Mouse (Mus musculus) urinary bladder, adult 18-20 months (tissue): ENCODE data around the gene Cnfn.
"Not testable (repeated sequence)": the region's sequence is repeated elsewhere in the genome, so short reads cannot be mapped to it uniquely, and the experiment has no call there.

Experiments used
- DNase-seq, 2 experiments: peaks; one replicate each; pipeline ENCODE4 v3.0.0; 2022; ENCODE audit warnings: low spot score in 2 of 2, mixed read lengths in 2 of 2

Cnfn gene

GRCm38 (mm10) chr7:25365937-25366625 is 3.4 kb downstream of the Cnfn start:
- no peak for DNase-seq

GRCm38 (mm10) chr7:25363632-25364031 is 5.9 kb downstream of the Cnfn start:
- no peak for DNase-seq

GRCm38 (mm10) chr7:25363151-25363550 is 6.4 kb downstream of the Cnfn start:
- no peak for DNase-seq

GRCm38 (mm10) chr7:25358721-25359206 is 10.8 kb downstream of the Cnfn start:
- DNase-seq: no peak

GRCm38 (mm10) chr7:25348861-25349260 is 20.7 kb downstream of the Cnfn start:
- DNase-seq: no peak

GRCm38 (mm10) chr7:25341000-25341784 is 28.3 kb downstream of the Cnfn start:
- DNase-seq: no peak

GRCm38 (mm10) chr7:25339329-25339728 is 30.2 kb downstream of the Cnfn start:
- no peak for DNase-seq

GRCm38 (mm10) chr7:25334472-25334871 is 35.1 kb downstream of the Cnfn start:
- no peak for DNase-seq

- peak; percentile 29 to 44 for DNase-seq
Observed at GRCm38 (mm10) chr7:25333596-25334307, 35.8 kb downstream of the Cnfn start.

GRCm38 (mm10) chr7:25326233-25326632 is 43.3 kb downstream of the Cnfn start:
- DNase-seq: no peak

GRCm38 (mm10) chr7:25325431-25325830 is 44.1 kb downstream of the Cnfn start:
- DNase-seq: not testable (repeated sequence)

GRCm38 (mm10) chr7:25323219-25323618 is 46.3 kb downstream of the Cnfn start:
- DNase-seq: no peak

- no peak for DNase-seq
Observed at GRCm38 (mm10) chr7:25322058-25322484, 47.5 kb downstream of the Cnfn start.
